Mouse (Mus musculus): ENCODE measurements at regions not wholly inside any gene's neighbourhood (a gene's known extent, or its start where the extent isn't known, plus 50 kb on each side); places are given as distances from the start of the nearest gene placed in this dataset.

DNA sequence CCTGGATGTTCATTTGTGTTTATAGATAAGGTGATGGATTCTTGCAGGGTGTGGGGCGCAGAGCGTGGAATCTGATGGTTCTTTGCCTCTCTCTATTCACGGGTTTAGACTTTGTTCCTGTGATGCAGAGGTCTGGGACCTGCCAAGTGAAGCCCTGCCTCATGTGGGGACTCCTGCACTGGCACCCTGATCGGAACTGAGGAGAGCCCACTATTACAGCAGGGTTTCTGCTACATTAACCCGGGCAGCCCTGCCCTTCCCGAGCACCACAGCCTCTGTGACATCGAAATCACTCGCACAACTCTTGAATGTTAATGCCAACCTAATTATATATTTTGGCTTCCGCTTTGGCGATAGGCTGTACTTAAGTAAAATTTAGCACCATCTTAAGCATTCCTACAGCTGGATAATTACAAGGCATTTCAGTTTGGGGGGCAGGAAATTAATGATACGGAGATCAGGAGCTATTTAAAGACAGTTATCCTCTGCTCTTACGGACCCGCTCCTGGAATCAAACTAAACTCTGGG, 294.7 kb downstream of the Irs2 start:
- DNase-seq (ENCODE audit: low spot score in 2 of 2): no peak

DNA sequence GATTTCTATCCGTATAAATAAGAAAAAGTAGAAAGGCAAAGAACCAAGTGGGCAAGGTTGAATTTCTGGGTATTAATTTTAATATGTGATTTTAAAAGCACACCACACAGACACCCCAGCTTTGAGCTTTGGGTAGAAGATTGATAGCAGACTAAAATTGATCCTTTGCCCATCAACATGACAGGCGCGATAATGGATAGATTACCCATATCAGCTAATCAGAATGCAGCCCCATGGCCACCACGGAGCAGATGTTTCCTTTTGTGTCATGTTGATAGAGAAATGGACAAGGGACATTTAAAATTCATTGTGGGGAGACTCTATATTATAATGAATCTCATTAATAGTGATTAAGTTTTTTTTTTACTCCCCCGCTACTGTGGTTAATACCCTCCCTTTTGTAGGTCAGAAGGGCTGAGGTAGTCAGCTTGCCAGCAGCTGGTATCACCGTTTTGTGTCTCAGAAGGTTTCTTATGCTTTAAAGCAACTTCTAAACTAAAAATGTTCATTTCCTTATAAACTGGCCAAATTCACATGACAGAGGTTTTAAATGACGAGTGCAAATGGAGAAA, 296.1 kb downstream of the Irs2 start:
- DNase-seq (ENCODE audit: low spot score in 2 of 2): no peak

- no peak for DNase-seq (ENCODE audit: low spot score in 2 of 2)
Measured at GRCm38 (mm10) chr8:10711474-10711873, 296.8 kb downstream of the Irs2 start.

- DNase-seq (ENCODE audit: low spot score in 2 of 2): no peak
Measured at GRCm38 (mm10) chr8:10708509-10708908, 299.7 kb downstream of the Irs2 start.

DNA sequence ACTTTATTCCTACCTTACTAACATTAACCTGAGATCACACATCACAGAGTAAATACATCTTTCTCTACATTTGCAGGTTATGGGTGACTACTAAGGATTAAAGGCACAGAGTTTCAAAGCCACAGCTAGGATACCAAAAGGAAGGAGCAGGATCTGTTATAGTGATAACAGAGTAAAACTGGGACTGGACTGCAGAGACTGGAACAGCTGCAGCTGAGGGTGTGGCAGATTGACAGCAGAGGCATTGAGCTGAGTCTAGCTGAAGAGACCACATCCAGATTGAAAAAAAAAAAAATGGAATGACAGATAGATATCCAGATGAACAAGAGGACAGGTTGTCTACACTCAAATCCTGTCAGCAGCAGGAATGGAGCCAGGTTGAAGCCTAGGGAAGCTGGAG, 301.1 kb downstream of the Irs2 start:
- no peak for DNase-seq (ENCODE audit: low spot score in 2 of 2)

- DNase-seq (ENCODE audit: low spot score in 2 of 2): no peak
Measured at GRCm38 (mm10) chr8:10705909-10706308, 302.3 kb downstream of the Irs2 start.

DNA sequence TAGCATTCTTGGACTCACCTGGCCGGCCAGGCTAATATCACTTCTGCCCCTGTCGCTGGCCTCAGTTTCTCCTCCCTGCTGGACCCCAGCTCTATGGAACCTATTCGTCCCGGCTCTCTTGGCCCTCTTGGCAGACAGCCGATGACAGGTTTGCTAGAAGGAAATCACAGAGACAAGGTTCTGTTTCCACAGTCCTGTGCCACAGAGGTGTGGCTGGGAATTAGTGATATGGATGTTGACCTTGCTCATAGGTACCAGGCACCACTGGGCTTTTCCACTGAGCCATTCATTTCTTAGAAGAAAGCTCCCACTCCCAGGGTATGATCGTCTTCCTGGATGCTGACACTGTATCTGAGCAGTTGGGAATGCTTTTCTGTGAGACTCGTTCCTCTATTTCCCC, 305.5 kb downstream of the Irs2 start:
- DNase-seq (ENCODE audit: low spot score in 2 of 2): no peak

GRCm38 (mm10) chr8:10702248-10702647, 306.0 kb downstream of the Irs2 start:
- no peak for DNase-seq (ENCODE audit: low spot score in 2 of 2)

GRCm38 (mm10) chr8:10701648-10702061, 306.6 kb downstream of the Irs2 start:
- no peak for DNase-seq (ENCODE audit: low spot score in 2 of 2)

GRCm38 (mm10) chr8:10701226-10701625, 307.0 kb downstream of the Irs2 start:
- no peak for DNase-seq (ENCODE audit: low spot score in 2 of 2)

DNA sequence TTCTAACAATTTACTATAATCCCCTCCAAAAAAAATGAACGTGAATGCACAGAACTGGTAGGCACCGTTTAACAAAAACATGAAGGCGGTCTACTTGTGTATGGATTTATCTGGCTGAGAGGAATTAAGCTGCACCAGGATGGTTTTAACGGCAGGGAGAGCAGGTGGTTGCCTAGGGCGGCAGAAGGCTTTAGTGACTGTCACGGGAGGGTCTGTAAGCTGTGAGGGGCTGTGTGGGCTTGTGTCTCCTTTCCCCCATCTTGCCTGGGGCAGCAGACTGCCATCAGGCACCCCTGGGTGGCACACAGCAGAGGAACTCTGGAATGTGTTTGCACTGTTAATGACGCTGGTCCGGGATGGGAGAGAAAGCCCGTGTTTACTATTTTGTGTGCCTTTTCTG, 308.6 kb downstream of the Irs2 start:
- no peak for DNase-seq (ENCODE audit: low spot score in 2 of 2)

- DNase-seq (ENCODE audit: low spot score in 2 of 2): no peak
Measured at GRCm38 (mm10) chr8:10695181-10695580, 313.1 kb downstream of the Irs2 start.

DNA sequence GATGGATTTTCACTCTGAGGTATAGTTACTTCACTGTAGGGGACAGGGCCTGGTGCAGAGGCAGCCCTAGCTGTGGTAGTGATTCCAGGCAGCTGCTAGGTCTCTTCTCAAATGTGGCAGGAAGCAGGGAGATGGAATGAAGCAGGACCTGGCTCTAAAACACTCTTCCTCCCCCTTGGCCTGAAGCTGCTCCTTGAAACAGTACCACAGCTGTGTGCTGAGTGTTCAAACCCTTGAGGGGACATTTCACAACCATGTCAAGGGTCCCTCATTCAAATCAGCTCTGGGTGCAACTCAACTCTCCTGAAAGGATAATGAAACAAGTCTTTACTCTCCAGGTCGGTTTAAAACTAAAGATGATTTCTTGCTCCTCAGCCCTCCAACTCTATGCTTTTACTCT, 317.6 kb downstream of the Irs2 start:
- no peak for DNase-seq (ENCODE audit: low spot score in 2 of 2)

DNA sequence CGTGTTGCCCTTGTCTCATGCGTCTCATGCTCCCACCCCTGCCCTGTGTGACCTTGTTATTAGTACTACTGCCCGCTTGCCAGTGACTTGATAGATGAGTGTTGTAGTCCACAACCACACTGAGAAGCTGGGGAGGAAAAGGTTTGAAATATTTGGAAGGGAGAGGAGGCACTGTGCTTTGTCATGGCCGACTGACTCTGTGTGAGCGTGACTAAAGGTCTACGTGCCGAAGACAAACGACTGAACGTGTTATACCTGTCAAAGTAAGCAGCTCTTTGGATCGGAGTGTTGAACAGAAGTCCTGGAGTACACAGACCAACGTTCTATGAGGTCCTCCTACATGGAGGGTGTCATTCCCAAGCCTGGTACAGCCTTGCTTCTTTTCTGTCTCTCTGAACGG, 318.4 kb downstream of the Irs2 start:
- DNase-seq (ENCODE audit: low spot score in 2 of 2): no peak

DNA sequence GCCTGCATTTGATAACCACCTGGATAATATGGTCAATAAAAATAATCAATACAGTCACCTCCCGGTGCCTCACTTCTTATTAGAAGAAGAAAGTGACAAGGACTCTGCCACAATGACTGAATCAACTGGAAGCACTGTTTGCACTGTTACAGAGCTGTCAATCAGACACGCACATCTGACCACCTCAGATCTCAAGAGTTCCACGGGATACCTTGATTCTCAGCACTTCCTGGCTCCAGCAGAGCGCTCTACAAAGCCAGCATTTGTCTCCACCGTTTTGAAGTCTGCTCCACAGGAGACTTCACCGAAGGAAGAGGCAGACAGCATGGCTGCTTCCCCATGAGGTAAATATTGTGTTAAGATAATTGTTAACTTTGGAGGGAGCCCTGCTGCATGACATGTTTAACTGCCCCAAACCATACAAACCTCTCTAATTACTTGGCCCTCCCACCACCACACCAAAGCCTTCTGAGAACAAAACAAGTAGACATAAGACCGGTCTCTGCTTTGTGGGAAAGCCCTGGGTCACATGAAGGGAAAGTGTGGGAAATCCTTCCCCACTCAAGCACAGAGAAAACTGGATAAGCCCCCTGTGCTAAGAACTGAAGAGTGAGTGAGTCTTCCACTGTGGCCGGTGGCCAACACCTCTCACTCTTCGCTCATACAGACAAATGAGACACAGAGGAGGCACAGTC, 320.2 kb downstream of the Irs2 start:
- DNase-seq (ENCODE audit: low spot score in 2 of 2): no peak

All from frontal cortex, postnatal 36 days (tissue).